Mouse (Mus musculus): Measurements from ENCODE around the gene Zbtb20.

Zbtb20 gene

GRCm38 (mm10) chr16:43577399-43577798, 701.7 kb downstream of the Zbtb20 start:
- peak; percentile 80 for DNase-seq

GRCm38 (mm10) chr16:43578351-43578750, 702.7 kb downstream of the Zbtb20 start:
- no peak for DNase-seq

- peak; percentile 90 for DNase-seq
These were observed 703.4 kb downstream of the Zbtb20 start for GRCm38 (mm10) chr16:43579111-43579510.

- DNase-seq = no peak
These were observed 704.7 kb downstream of the Zbtb20 start for GRCm38 (mm10) chr16:43580321-43580822.

GRCm38 (mm10) chr16:43581551-43581950, 705.9 kb downstream of the Zbtb20 start:
- DNase-seq = peak; percentile 64

GRCm38 (mm10) chr16:43586859-43587429, 711.3 kb downstream of the Zbtb20 start:
- DNase-seq = no peak

- DNase-seq = no peak
These were observed 715.2 kb downstream of the Zbtb20 start for GRCm38 (mm10) chr16:43590704-43591493.

GRCm38 (mm10) chr16:43592062-43592461, 716.4 kb downstream of the Zbtb20 start:
- peak; percentile 46 for DNase-seq

- DNase-seq = no peak
These were observed 717.1 kb downstream of the Zbtb20 start for GRCm38 (mm10) chr16:43592801-43593200.

- no peak for DNase-seq
These were observed 721.8 kb downstream of the Zbtb20 start for GRCm38 (mm10) chr16:43597375-43598060.

- DNase-seq = no peak
These were observed 724.0 kb downstream of the Zbtb20 start for GRCm38 (mm10) chr16:43599707-43600106.

- DNase-seq = no peak
These were observed 726.9 kb downstream of the Zbtb20 start for GRCm38 (mm10) chr16:43602573-43602972.

GRCm38 (mm10) chr16:43603591-43604141, 728.0 kb downstream of the Zbtb20 start:
- DNase-seq = no peak

- DNase-seq = no peak
These were observed 728.8 kb downstream of the Zbtb20 start for GRCm38 (mm10) chr16:43604399-43605013.

GRCm38 (mm10) chr16:43607086-43607485, 731.4 kb downstream of the Zbtb20 start:
- DNase-seq = no peak

- no peak for DNase-seq
These were observed 732.4 kb downstream of the Zbtb20 start for GRCm38 (mm10) chr16:43608066-43608465.

GRCm38 (mm10) chr16:43610375-43610774, 734.7 kb downstream of the Zbtb20 start:
- DNase-seq = no peak

GRCm38 (mm10) chr16:43616348-43616747, 740.7 kb downstream of the Zbtb20 start:
- no peak for DNase-seq

- no peak for DNase-seq
These were observed 741.7 kb downstream of the Zbtb20 start for GRCm38 (mm10) chr16:43617346-43617745.

GRCm38 (mm10) chr16:43618286-43618685, 742.6 kb downstream of the Zbtb20 start:
- DNase-seq = no peak

GRCm38 (mm10) chr16:43619277-43619676, 743.6 kb downstream of the Zbtb20 start:
- no peak for DNase-seq

- DNase-seq = no peak
These were observed 744.7 kb downstream of the Zbtb20 start for GRCm38 (mm10) chr16:43620359-43620758.

Measured in kidney, postnatal 14 days (tissue).